Mouse (Mus musculus) adrenal gland, postnatal 4 days (tissue): ENCODE measurements around the gene Spsb2. TPM values are rescaled to one million over a fixed set of nuclear protein-coding genes. Genes with fewer than 3 reads are reported as not detected.
A peak's percentile ranks its signal among the peaks of the same experiment; 100 is the strongest.

ENCODE experiments used
- DNase-seq, 2 experiments: peaks; one replicate each; pipeline ENCODE4 v3.0.0; 2021 to 2022; ENCODE audit warnings: low spot score in 2 of 2, mixed read lengths in 2 of 2
- total RNA-seq, 2 experiments: library from RNA; stranded (reverse); gene quantifications; 2 replicates each; pipeline ENCODE4 v1.2.3; 2021

Spsb2 gene
- total RNA-seq, 2 experiments from 2014 or later, result 18.7 to 19.2 TPM

DNA sequence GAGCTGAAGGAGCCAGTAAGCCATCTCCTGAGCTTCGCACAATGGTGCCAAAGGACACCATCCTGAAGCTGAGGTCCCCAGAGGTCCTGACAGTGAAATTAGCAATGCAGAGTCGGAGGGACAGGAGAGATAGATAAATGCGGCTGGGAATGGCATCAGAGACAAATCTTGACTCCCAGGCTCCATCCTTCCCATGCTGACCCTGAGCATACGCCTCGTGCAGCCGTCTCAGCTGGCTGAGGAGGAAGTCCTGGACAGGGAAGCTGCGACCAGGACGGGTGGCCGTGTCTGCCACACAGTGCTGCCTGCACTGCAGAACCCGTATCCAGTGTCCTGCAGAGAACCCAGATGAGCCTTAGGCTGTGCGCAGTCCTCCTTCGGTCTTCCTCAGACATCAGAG is 46.2 kb downstream of the Spsb2 start:
- DNase-seq, result no peak

DNA sequence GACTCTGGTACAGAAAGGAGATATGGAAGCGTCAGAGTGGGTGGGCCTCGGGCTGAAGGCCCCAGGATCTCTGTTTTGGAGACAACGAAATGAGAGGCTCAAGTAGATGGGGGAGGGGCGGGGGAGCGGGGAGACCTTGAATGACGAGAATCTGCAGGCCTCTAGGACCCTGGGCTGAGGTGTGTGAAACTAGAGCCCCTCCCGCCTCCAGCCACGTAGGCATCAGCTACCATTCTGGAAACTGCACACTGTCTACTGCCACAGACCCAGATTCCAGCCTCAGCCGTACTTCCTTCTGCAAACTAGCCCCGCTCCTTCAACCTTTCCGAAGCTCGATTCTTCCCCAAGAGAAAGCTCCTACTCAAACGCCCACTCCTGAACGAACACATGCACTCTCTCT is 47.9 kb downstream of the Spsb2 start:
- DNase-seq, result no peak

DNA sequence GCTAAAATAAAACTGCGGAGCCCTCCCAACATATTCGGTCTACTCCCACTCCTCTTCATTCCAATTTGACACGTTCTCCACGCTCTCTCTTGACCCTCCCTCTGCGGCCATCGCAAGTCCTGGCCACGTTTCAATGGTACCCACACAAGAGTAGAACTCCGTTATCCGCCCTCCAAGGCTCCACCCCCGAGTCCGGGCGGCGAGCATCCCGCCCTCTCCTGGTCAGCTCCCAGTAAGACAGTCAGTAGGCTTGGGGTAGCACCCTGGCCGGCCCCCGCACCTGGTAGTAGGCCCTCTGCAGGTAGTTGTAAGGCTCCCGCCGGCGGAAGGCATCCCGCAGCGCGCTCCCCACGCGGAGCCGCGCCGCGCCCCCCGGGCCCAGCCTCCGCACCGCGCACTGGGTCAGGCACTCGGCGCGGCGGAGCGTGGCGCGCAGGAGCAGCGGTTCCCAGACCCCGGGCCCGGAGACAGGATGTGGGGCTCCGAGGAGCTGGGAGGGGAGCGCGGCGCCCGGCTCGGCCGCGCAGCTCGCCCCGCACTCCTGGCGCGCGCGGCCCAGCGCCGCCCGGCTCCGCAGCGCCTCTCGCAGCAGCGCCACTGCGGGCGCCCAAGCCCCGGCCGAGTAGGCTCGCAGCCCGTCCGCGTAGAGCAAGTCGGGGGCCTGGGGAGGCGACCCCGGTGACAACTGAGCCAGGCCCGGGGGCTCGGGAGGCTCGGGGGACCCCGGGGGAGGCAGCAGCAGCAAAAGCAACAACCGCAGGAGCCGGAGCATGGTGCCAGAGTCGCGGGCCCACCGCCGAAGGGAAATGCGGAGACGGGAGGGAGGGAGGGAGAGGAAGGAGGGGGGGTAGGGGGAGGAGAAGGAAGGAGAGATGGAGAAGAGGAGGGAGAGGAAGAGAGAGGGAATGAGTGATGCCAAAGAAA is 48.7 kb downstream of the Spsb2 start, which contains the start of gene P3h3:
TSS of gene P3h3 (minus strand) at position 837 of the 924 bp plus-strand sequence.
- peak; percentile 65 to 67 for DNase-seq

DNA sequence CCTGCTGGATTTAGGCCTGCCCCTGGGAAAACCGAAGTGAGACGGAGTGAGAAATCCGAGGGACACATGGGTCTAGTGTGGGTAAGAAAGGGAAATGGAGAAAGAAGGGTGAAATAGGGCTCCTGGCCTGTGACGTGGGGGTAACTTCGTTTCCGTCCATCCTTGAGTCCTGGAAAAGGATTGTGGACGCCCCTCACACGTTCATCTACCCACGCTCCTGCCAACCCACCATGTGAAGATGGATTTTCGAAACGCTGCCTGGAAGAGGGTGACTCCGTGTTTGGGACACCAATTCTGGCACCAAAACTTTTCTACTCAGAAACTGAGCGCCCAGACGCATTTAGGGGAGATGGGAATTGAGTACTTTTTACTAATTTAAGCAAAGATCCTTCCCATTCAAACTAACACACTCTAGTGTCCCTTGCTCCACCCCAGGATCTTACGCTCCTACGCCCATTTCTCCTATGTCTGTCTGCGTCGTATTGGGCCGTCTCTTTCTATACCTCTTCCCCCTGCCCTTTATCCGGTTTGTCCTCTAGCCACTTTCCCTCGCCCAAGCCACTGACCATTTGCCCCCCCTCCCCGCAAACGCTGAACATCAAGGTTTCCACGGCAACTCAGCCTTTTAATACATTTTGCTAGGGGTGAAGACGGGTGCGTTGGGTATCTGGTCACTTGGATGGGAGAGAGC is 49.5 kb downstream of the Spsb2 start:
- DNase-seq, result no peak

DNA sequence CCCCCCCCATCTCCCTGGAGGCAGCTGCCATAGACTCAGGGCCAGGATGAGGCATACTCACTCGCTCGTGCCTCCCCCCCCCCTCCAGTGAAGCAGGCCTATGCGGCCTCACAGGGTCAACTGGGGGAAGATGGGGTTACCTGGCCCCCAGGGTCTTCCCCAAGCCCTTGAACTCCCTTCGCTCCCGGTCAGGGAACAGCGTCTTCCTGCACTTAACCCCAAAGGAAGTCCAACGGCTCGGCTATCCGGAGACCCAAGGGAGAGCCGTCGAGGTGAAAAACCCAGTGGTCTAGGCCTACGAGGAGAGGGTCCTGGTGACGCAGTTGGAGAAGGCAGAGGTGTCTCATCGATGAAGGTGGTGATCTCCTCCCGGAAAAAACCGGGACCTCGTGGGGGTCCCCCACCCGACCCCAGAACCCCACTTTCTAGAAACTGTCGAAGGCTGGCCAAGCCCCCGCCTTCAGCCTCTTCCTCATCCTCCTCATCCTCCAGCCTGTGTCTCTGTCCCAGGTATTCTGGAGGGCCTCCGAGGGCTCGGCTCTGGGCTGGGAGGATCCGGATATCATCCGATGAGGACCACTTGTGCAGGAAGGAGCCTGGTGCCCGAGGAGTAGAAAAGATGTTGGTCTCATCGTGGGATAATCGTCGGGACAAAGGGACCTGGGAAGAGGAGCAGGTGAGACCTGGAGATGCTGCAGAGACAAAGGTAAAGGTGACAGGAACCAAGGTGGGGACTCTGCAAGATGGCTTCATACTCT is 50.3 kb downstream of the Spsb2 start:
- no peak for DNase-seq

DNA sequence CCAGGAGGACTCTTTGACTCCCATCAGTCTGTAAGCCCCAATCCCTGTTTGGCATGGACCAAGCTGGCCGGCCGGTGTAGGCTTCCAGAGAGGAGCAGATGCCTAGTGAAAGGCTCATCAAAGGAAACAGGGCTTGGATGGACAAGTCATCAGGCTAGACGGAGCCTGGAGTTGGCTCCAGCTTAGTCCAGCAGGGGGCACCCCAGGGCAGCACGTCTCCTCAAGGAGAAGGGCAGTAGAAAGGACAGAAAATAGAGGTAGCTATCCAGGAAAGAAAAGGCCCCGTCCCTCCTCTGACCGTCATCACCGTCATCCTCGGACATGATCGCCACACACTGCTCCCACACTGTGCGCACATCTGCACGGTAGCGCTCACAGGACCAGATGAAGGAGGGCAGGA is 51.3 kb downstream of the Spsb2 start:
- peak; percentile 81 to 87 for DNase-seq

Other genes starting within 250 kb of the Spsb2 start
- 1 to 10 TPM; 3.6 to 5.6 TPM for gene C1rb, start 238.4 kb upstream of the Spsb2 start, total RNA-seq
- 1 to 10 TPM; 1.7 to 2.5 TPM for gene C1s2, start 172.6 kb upstream of the Spsb2 start, total RNA-seq
- gene Lpcat3, start 145.6 kb upstream of the Spsb2 start, total RNA-seq, result 100 to 1,000 TPM in 1 of 2 experiments, 10 to 100 TPM in 1; 99.6 to 105 TPM
- 100 to 1,000 TPM in 1 of 2 experiments, 10 to 100 TPM in 1; 99.3 to 101 TPM for gene Emg1, start 96.5 kb upstream of the Spsb2 start, total RNA-seq
- 100 to 1,000 TPM; 400 to 439 TPM for gene Phb2, start 96.3 kb upstream of the Spsb2 start, total RNA-seq
- 1 to 10 TPM; 8.3 to 8.4 TPM for gene Ptpn6, start 69.9 kb upstream of the Spsb2 start, total RNA-seq
- 100 to 1,000 TPM; 313 TPM for gene Grcc10, start 67.3 kb upstream of the Spsb2 start, total RNA-seq
- gene Gm45234, start 52.6 kb upstream of the Spsb2 start, total RNA-seq, result 1 to 10 TPM in 1 of 2 experiments, not detected in 1; 2.2 TPM
- gene Atn1, start 52.1 kb upstream of the Spsb2 start, total RNA-seq, result 100 to 1,000 TPM in 1 of 2 experiments, 10 to 100 TPM in 1; 99.7 to 111 TPM
- gene Eno2, start 39.0 kb upstream of the Spsb2 start, total RNA-seq, result 10 to 100 TPM; 17.9 to 28.3 TPM
- not detected for gene Lrrc23, start 28.9 kb upstream of the Spsb2 start, total RNA-seq
- gene Tpi1, start 5.6 kb downstream of the Spsb2 start, total RNA-seq, result 100 to 1,000 TPM; 422 to 439 TPM
- 100 to 1,000 TPM; 141 to 148 TPM for gene Usp5, start 20.8 kb downstream of the Spsb2 start, total RNA-seq
- 10 to 100 TPM; 50.6 to 58.6 TPM for gene Cdca3, start 20.9 kb downstream of the Spsb2 start, total RNA-seq
- 10 to 100 TPM; 13.9 to 16.3 TPM for gene Gnb3, start 31.6 kb downstream of the Spsb2 start, total RNA-seq
- 10 to 100 TPM; 47.3 to 52.2 TPM for gene P3h3, start 49.1 kb downstream of the Spsb2 start, total RNA-seq
- 1 to 10 TPM; 5.1 to 5.6 TPM for gene Gpr162, start 55.3 kb downstream of the Spsb2 start, total RNA-seq
- gene Cd4, start 79.6 kb downstream of the Spsb2 start, total RNA-seq, result under 1 TPM; 0.62 to 0.84 TPM
- gene Lag3, start 103.0 kb downstream of the Spsb2 start, total RNA-seq, result 1 to 10 TPM; 1.5 to 1.7 TPM
- 100 to 1,000 TPM; 692 to 728 TPM for gene Ptms, start 111.4 kb downstream of the Spsb2 start, total RNA-seq
- gene Mlf2, start 122.7 kb downstream of the Spsb2 start, total RNA-seq, result 100 to 1,000 TPM; 257 to 265 TPM
- gene Cops7a, start 156.9 kb downstream of the Spsb2 start, total RNA-seq, result 100 to 1,000 TPM; 143 to 151 TPM
- gene Pianp, start 188.0 kb downstream of the Spsb2 start, total RNA-seq, result 10 to 100 TPM in 1 of 2 experiments, 1 to 10 TPM in 1; 6.2 to 11.1 TPM
- gene Zfp384, start 200.5 kb downstream of the Spsb2 start, total RNA-seq, result 10 to 100 TPM; 60.6 to 67.6 TPM
- 100 to 1,000 TPM; 118 TPM for gene Ing4, start 231.1 kb downstream of the Spsb2 start, total RNA-seq
- 1 to 10 TPM; 7.3 to 8.0 TPM for gene Acrbp, start 241.0 kb downstream of the Spsb2 start, total RNA-seq